Mouse (Mus musculus) embryonic facial prominence, embryonic 11.5 days (tissue): ENCODE measurements at regions not wholly inside any gene's neighbourhood (a gene's known extent, or its start where the extent isn't known, plus 50 kb on each side); places are given as distances from the start of the nearest gene placed in this dataset.

Source experiments
- ATAC-seq: fragments of 200-750 bp; cut with Nextera tagmentation; replicated peaks from 2 replicates; pipeline ENCODE4 v1.8.0; 2017; ENCODE audit warnings: low read depth; ENCODE audit not compliant: insufficient number of reproducible peaks, low FRiP score, low TSS enrichment
- DNase-seq: peaks from one replicate; pipeline ENCODE4 v3.0.0-alpha.2; 2015; ENCODE audit warnings: low spot score
- H3K27ac ChIP-seq: fragments of 300-500 bp; sonication (generic); replicated peaks from 2 replicates; pipeline ENCODE4 v1.5.1; 2014; ENCODE audit warnings: mild to moderate bottlenecking, low read depth, low read length, control low read depth
- H3K27me3 ChIP-seq: fragments of 300-500 bp; sonication (generic); 2 replicates; pipeline ENCODE4 v1.6.1; 2014; ENCODE audit warnings: mild to moderate bottlenecking, low read length, moderate library complexity, mixed read lengths; ENCODE audit not compliant: control insufficient read depth, insufficient read depth
- H3K36me3 ChIP-seq: fragments of 300-500 bp; sonication (generic); replicated peaks from 2 replicates; pipeline ENCODE4 v1.6.1; 2014; ENCODE audit warnings: low read depth, mild to moderate bottlenecking, low read length, moderate library complexity, mixed read lengths; ENCODE audit not compliant: control insufficient read depth, insufficient read depth
- H3K4me1 ChIP-seq: fragments of 300-500 bp; sonication (generic); 2 replicates; pipeline ENCODE4 v1.6.1; 2014; ENCODE audit warnings: low read length, mixed read lengths; ENCODE audit not compliant: control insufficient read depth, insufficient read depth
- H3K4me2 ChIP-seq: fragments of 300-500 bp; sonication (generic); 2 replicates; pipeline ENCODE4 v1.6.1; 2014; ENCODE audit warnings: low read depth, mild to moderate bottlenecking, control low read depth, low read length, moderate library complexity
- H3K4me3 ChIP-seq: fragments of 300-500 bp; sonication (generic); 2 replicates; pipeline ENCODE4 v1.5.1; 2014; ENCODE audit warnings: low read depth, low read length, control low read depth
- H3K9ac ChIP-seq: fragments of 300-500 bp; sonication (generic); replicated peaks from 2 replicates; pipeline ENCODE4 v1.6.1; 2014; ENCODE audit warnings: mild to moderate bottlenecking, control low read depth, low read length
- H3K9me3 ChIP-seq: fragments of 300-500 bp; sonication (generic); replicated peaks from 2 replicates; pipeline ENCODE4 v1.6.1; 2016; ENCODE audit warnings: mild to moderate bottlenecking, low read length, inconsistent platforms, mixed read lengths; ENCODE audit not compliant: control insufficient read depth
- WGBS: fragments of 180-500 bp; shearing (Covaris S2); extraction: QIAGEN DNeasy Blood & Tissue Kit; methylation state at CpG from one replicate; pipeline ENCODE4 v1.1.7; 2014; 5-methylcytosine and 5-hydroxymethylcytosine counted together

DNA sequence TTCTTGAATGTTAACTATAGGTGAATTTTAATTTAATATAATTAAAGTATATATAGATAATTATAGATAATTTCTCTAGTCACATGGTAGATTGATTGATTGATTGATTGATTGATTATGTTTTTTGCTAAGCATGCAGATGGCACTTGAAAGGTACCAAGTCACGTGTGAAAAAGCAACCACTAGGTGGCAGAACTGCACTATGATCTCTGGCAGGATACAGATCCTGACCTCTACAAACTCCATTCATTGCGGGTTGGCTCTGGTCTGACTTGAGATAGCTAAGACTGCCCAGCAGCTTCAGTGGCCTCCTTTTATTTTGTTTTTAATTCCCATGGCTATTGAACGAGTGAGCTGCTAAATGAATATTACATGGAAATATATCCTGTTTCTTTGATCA lies 229.7 kb upstream of the Grm3 start:
- no peaks in the 10 kb centered on the region for H3K9me3 ChIP-seq
- no peak overlapping the region for H3K4me2 ChIP-seq
- no peak overlapping the region for H3K9ac ChIP-seq
- DNase-seq (peak; percentile 76), ATAC-seq (peak; percentile 83; the same call in 1 of the 2 replicates)
- H3K4me1 ChIP-seq = no peaks in the 10 kb centered on the region
- H3K27me3 ChIP-seq = no peaks in the 10 kb centered on the region
- no peak overlapping the region for H3K27ac ChIP-seq
- no peaks in the 10 kb centered on the region for H3K36me3 ChIP-seq
- H3K4me3 ChIP-seq = no peak overlapping the region
- 18% methylated on average over 3 of the region's 3 CpGs for WGBS

DNA sequence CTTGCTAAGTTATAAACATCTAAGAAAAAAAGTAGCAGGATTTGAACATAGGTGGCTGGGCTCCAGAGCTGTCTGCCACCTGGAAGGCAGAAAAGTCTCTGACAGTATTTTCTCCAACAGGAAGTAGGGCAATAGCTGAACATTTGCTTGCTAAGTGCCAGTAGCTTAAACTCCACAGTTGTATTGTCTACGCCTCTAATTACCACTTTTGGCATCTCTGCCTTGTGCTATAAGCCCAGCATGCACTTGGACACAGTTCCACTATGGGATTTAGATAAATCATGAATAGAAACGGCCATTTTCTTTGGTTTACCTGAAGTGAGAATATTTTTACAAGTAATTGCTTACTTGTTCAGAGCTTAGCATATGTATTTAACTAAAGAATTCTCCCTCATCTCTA lies 213.8 kb upstream of the Grm3 start:
- ATAC-seq (no peak), DNase-seq (no peak)
- no peak overlapping the region for H3K9ac ChIP-seq
- H3K27ac ChIP-seq = no peak overlapping the region
- H3K36me3 ChIP-seq = no peaks in the 10 kb centered on the region
- WGBS = 78% methylated on average over 2 of the region's 2 CpGs
- H3K4me2 ChIP-seq = no peak overlapping the region
- no peaks in the 10 kb centered on the region for H3K27me3 ChIP-seq
- no peaks in the 10 kb centered on the region for H3K4me1 ChIP-seq
- H3K4me3 ChIP-seq = no peak overlapping the region
- no peaks in the 10 kb centered on the region for H3K9me3 ChIP-seq

DNA sequence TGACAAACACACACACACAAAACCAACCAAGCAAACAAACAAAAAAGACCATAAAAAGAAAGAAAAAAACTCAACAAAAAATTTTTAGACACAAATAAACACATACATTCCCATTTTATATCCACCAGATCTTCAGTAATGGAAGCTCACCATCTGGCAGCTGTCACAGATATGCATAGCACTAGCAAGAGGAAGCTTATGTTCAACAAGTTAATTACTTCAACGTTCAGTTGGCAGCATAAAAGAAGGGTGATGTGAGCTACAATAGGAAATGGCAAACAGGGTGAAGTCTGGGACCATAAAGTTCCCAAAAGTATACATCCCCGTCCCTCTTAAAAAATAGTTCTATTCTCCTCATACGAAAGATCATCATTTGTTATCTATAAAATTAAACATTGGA lies 188.0 kb upstream of the Grm3 start:
- Histone ChIP-seq H3K36me3 (no peaks in the 10 kb centered on the region), H3K27me3 (no peaks in the 10 kb centered on the region), H3K9ac (no peak overlapping the region), H3K4me2 (no peak overlapping the region), H3K4me1 (no peaks in the 10 kb centered on the region), H3K27ac (no peak overlapping the region), H3K4me3 (no peak overlapping the region), H3K9me3 (no peaks in the 10 kb centered on the region)
- no peak for ATAC-seq
- no peak for DNase-seq
- 69% methylated on average over 3 of the region's 3 CpGs for WGBS

DNA sequence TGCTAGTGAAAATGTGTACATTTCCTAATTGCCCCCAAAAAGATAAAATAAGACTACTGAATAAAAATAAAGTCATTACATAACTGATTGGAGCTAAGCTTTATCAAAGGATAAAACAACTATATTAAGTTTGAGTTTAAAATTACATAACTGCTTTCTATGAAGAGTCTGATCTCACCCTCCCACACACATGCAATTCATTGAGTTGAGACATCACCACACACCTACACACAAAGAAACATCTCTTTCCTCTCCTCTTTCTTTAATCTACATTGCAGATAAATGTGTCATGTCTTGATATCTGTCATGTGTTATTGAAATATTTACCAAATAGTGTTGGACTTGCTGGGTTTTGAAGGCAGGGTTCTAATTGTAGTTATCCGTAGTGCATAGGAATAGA lies 186.8 kb upstream of the Grm3 start:
- H3K27ac ChIP-seq = no peak overlapping the region
- WGBS = 100% methylated on average over 1 of the region's 1 CpGs
- no peaks in the 10 kb centered on the region for H3K4me1 ChIP-seq
- H3K4me3 ChIP-seq = no peak overlapping the region
- H3K4me2 ChIP-seq = no peak overlapping the region
- DNase-seq (no peak), ATAC-seq (no peak)
- H3K9me3 ChIP-seq = no peaks in the 10 kb centered on the region
- no peaks in the 10 kb centered on the region for H3K36me3 ChIP-seq
- H3K27me3 ChIP-seq = no peaks in the 10 kb centered on the region
- no peak overlapping the region for H3K9ac ChIP-seq

DNA sequence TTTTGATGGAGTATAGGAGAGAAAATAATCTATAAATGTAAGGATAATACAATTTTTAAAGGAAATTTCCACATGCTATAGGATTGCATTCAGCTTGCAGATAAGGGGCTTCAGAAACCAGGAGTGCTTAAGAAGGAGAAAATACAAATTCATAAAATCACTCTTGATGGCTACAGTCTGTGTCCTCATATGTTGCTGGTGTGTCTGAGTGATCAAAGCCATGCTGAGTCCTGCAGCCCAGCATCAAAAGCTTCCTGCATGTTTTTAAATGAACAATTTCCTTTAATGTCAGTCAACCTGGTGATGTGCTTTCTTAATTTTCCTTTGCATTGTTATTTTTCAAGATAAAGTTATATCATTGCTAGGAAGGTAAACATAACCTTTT lies 186.1 kb upstream of the Grm3 start:
- ATAC-seq = no peak
- Histone ChIP-seq H3K36me3 (no peaks in the 10 kb centered on the region), H3K9ac (no peak overlapping the region), H3K4me2 (no peak overlapping the region), H3K27me3 (no peaks in the 10 kb centered on the region), H3K9me3 (no peaks in the 10 kb centered on the region), H3K27ac (no peak overlapping the region), H3K4me3 (no peak overlapping the region), H3K4me1 (no peaks in the 10 kb centered on the region)
- no peak for DNase-seq

DNA sequence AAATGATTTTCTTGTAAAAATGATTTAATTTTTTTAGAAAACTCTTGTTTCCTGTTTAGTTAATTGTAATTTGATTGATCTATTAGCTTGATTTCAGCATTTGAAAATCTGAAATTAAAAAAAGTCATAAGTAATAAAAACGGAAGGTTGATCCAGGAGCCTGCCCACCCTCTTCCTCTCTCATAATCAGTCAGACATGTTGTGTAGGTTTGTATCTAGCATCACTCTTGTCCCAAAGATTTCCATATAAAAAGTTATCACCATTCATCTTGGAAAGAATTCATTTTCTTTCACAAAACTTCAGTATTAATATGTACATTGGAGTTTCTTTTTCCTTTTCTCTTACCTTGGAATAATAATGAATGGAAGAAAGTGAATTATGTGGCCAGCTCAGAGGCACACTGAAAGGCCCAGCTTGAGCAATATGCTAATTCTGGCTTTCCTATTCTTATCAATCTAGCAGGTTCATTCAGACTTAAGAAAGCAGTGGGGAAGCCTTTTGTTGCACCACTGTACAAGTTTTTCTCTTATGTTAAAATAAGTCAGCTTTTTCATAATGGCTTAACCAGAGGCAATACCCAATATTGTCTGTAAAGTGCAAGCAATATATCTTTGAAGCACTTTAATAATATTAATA lies 185.6 kb upstream of the Grm3 start:
- Histone ChIP-seq H3K4me1 (no peaks in the 10 kb centered on the region), H3K27ac (no peak overlapping the region), H3K9ac (no peak overlapping the region), H3K9me3 (no peaks in the 10 kb centered on the region), H3K4me2 (no peak overlapping the region), H3K27me3 (no peaks in the 10 kb centered on the region), H3K4me3 (no peak overlapping the region), H3K36me3 (no peaks in the 10 kb centered on the region)
- ATAC-seq (no peak), DNase-seq (no peak)
- 78% methylated on average over 1 of the region's 1 CpGs for WGBS

DNA sequence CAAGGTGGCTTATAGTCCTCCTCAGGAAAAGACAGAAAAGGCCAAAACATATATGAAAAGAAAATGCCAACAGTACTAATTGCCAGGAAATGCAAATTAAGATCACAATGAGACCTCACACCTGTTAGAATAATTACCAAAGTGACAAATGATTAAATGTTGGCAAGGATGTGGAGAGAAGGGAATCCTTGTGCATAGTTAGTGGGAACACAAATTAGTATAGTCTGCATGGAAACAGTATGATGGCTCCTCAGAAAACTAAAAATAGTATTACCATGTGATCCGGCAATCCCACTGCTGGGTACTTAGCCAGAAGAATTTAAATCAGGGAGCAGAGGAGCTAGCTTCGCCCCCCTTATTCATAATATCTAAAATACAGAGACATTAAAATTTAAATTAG lies 170.3 kb upstream of the Grm3 start:
- no peaks in the 10 kb centered on the region for H3K9me3 ChIP-seq
- 91% methylated on average over 2 of the region's 2 CpGs for WGBS
- no peaks in the 10 kb centered on the region for H3K4me1 ChIP-seq
- H3K4me3 ChIP-seq = no peak overlapping the region
- H3K36me3 ChIP-seq = no peaks in the 10 kb centered on the region
- DNase-seq = no peak
- H3K4me2 ChIP-seq = no peak overlapping the region
- no peak overlapping the region for H3K9ac ChIP-seq
- no peak for ATAC-seq
- H3K27me3 ChIP-seq = no peaks in the 10 kb centered on the region
- H3K27ac ChIP-seq = no peak overlapping the region

DNA sequence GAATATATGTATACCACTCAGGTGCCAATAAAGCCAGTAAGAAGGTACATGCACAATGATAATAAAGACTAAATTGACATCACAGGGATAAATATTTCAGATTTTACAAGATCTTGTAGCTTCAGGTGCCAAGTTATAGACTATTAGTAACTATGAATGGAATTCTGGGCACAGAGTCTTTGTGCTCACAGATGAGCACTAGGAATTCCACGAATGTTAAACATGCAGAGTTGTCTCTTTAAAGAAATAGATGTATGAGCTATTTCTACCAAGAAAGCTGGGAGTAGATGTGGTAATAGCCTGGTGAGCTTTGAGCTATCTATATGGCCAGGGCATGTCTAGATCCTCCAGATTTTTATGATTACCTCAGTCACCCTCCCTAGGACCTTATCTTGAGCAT lies 153.1 kb upstream of the Grm3 start:
- Histone ChIP-seq H3K27ac (no peak overlapping the region), H3K36me3 (no peaks in the 10 kb centered on the region)
- WGBS = 66% methylated on average over 1 of the region's 1 CpGs

More for the DNA sequence above, 153.1 kb upstream of the Grm3 start:
- no peaks in the 10 kb centered on the region for H3K4me1 ChIP-seq
- no peak overlapping the region for H3K9ac ChIP-seq
- no peak for DNase-seq
- H3K27me3 ChIP-seq = no peaks in the 10 kb centered on the region
- H3K4me2 ChIP-seq = no peak overlapping the region
- no peaks in the 10 kb centered on the region for H3K9me3 ChIP-seq
- no peak overlapping the region for H3K4me3 ChIP-seq
- no peak for ATAC-seq
